Mouse (Mus musculus) lung, postnatal 4 days (tissue): ENCODE measurements at regions not wholly inside any gene's neighbourhood (a gene's known extent, or its start where the extent isn't known, plus 50 kb on each side); places are given as distances from the start of the nearest gene placed in this dataset.

Source experiments
- DNase-seq, 2 experiments: peaks; one replicate each; pipeline ENCODE4 v3.0.0; 2021

DNA sequence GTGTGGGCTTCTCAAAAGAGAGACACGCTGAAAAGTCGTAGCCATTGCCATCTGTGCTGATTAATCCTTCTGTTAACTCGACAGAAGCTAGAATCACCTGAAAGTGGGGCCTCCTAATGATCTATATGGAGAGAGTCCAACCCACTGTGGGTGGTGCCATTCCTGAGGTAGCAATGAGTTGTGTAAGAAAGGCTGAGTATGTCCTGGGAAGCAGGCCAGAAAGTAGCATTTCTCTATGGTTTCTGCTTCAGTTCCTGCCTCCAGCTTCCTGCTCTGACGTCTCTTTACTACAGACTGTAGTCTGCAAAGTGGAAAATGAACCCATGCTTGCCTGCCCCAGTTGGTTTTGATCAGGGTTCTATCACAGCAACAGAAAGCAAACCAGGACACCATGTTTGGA, 380.8 kb upstream of the Camk1g start:
- no peak for DNase-seq

DNA sequence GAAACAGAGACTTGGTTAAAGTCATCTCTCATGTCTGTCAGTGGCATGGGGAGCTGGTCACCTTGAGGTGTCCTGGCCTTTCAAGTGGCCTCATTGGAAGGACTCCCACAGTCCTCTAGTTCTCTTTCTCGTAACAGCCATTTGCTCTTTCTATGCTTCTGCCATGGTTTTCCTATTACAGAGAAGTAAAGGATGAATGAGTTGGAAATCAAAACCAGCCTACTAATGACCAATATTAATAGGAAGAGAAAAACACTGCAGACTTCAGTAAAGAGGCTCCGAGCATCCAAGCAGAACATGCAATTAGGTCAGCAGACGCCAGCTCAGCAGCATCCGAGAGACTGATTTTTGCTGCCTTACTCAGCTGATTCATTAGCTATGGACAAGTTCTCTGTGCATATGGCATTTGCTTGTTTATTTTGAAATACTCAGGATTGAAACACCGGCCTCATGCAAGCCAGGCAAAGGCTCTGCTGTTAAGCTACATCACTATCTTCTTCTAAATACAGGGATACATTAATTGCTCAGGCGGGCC, 377.4 kb upstream of the Camk1g start:
- DNase-seq = no peak

DNA sequence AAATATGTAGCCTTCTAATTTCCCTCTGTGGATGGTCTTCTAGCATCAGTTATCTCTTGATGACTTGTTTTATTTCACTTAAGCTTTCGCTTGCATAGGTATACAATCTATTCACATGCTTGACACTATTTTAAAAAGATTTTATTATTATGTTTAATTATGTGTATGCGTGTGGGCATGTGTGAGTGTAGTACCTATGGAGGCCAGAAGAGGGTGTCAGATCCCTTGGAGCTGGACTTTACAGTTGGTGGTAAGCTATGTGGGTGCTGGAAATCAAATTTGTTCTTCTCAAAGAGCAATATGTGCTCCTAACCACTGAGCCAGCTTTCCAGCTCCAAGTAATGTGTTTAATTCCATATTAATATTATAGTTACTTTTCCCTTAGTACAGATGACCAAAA, 372.6 kb upstream of the Camk1g start:
- DNase-seq = no peak

DNA sequence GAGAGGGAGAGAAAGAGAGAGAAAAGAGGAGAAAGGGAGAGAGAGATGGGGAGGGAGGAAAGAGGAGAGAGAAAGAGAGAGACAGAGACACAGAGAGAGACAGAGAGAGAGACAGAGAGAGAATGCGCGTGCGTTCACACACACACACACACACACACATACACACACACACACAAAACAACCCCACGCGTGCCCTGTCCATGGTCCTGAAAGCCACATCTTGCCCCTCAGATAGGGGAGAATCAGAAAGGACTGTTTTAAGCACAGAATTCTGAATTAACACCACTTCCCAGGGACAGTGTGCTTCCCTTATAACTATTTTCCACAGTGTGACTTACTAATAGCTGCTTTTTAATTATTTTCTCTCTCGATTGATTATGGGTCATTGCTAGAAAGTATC, 368.7 kb upstream of the Camk1g start:
- DNase-seq = peak in 1 of 2 experiments; percentile 9

DNA sequence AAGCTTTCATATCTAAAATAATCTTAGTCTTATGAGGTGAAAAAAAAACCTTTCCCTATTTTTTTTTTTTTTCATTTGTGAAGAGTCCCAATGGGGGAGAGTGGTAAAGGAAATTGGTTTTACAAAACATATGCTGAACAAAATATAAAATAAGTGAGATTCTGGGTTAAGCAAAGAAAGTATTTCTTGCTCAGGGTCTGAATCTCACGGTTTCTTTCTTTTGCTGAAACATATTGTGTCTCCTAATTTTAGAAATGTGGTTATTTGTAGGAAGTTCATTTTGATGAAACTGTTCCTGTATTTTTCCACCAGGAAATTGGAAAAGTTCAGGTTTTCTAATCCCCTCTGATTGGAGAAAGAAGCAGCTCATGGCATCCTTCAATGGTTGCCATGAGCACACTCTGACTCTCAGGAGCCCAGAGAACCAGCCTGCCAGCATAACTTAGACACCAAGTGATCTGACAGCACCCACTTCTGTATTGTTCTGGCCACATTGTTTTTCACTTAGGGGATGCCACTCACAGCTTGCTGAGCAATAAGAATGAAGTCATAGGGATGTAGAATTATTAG, 365.9 kb upstream of the Camk1g start:
- DNase-seq = no peak

DNA sequence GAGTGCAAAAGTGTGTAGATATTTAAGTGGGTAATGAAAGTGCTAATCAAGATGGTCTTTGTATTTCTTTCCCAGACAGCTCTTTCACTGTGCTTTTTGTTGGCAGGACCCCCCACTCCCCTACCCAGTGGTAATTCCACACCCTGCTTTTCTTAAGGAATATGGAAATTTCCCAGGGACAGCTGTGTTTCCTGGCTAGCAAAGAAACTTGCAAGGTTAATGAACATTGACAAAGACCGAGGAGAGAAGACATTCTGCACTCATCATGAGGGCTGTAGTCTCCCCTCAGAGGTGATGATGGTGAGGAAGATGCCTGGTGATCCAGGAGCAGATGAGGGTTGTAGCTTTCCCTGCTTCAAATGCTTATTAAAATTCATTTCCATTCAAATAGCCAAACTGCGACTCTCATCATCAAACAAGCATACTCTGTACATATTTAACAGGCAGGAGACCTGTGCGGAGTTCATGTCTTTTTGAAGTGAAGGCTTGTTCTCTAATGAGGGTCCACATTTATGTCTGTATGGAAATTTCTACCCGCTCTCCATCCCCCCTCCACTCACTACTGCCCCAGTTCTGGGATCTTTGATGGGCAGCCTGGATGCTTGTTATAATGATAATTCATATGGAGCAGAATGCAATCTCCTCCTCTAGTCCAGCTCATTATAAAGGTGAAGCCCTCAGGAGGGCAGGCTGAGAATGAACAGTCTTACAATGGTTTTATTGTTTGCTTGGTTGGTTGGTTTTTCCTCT, 364.1 kb upstream of the Camk1g start:
- DNase-seq = no peak

DNA sequence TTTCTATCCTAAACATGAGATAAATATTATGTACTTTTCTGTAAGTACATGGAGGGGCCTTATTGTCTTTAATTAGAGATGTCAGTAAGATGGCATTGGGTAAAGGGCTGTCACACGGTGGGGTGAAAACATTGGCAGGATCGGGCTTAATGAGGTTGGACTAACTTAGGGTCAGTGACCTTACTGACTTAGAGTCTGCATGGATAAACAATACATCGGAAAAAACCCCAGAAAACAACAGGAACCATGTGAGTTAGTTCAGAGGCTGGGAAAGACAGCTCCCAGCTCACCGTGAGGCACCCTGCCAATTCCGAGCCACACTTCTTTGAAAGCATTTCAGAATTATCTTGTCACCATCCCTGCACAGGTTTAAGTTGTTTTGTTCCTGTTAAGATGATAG, 363.3 kb upstream of the Camk1g start:
- no peak for DNase-seq

DNA sequence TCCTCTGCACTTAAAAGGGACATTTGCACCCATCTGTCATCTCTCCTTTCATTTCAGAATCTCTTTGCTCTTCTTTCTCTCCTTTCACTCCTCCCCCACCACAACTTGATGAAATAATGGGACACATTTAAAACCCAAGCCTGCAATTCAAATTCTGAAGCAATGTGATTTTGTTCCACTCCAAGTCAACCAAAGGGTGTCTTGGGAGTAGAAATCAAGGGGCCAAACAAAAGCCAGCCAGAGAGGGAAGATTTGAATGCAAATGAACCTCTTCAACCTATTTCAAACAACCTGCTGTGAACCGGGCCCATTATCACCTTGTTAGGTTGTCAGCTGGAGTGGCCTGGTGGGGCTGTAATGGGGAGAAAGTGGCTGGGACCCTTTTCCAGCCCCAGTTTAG, 362.0 kb upstream of the Camk1g start:
- no peak for DNase-seq

DNA sequence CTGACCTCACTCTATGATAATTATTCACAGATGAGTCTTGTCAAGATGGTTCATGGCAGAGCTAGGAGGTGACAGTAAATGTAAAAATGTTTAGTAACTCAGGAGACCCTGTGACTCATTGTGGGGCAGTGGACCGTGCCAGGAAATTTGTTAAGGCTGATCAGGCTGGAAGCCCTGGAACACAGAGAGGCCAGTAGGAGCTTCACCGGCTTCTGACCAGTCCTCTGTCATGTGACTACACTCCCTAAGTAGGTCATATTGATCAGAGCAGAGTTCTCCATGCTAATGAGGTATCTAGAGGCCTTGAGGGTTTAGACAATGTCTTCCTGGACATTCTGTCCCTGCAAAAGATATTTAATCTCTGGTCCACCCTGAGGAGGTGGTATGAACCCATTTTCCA, 351.8 kb upstream of the Camk1g start:
- DNase-seq = no peak

DNA sequence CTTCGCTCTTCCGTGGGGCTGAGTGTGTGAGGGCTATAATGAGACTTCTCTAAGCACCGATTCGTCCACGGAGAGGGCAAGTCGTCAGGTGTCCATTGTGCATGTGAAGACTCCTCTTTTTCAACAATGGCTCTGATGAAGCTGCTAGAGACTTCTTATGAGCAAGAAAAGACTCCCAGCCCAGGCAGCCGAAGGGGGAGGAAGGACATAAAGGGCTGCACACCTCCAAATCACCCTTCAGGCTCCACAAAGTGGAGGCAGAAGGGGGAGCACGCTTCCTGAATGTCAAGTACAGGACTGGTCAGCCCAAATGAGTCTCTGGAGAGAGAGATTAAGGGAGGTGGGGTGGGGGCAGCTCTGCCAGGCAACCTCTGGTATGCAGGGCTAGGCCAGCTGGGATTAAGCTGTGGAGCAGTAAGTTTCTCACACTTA, 350.3 kb upstream of the Camk1g start:
- no peak for DNase-seq

DNA sequence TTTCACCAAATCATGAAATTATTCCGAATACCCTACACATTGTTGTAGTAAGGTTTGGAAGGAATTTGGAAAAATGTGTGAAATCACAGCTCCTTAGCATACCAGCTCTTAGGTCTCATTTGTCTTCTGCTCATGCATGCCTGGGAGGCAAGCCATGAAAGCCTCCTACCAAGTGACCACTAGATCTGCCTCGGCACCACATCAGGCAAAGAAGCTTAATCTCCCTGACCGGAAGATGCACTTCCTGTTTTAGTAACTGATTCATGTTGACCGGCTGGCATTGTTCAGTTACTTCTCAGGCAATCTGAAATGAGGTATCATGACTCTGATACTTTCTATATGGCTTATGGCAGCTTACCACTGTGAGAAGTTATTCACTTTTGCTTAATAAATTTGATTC, 345.2 kb upstream of the Camk1g start:
- no peak for DNase-seq

DNA sequence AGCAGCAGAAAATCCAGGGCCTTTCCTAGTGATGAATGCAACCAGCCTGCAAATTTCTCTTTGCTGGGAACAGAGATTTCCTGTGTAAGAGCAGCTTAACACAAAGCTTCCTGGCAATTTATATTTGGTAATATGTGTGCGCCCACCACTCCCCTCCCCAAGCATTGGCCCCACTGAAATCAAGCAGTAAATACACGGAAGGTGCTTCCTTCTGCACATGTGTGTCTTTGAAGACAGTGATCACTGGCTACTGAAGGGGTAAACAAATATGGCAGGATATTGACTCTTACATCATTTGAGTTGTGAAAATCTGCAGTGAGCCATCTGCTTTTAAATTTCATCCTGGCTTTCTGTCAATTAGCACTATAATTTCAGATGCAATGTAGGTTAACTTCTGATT, 344.5 kb upstream of the Camk1g start:
- no peak for DNase-seq

DNA sequence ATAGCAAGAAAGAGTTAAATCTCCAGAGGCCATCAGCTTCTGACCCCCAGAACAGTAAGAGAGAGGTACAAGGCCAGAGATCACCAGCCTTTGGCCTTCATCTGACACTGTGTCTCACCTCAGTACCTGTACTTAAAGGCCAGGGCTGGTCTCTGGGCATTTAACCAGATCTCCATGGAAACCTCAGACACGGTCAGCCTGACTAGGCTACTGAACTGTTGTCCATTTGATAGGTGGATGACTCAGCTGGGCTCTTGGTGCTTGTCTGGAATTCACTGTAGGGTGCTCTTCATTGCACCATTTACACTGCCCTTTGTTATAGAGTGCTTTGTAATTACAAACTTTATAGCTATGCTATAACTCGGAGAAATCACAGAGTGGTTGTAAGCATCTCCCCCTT, 335.1 kb upstream of the Camk1g start:
- DNase-seq = no peak

DNA sequence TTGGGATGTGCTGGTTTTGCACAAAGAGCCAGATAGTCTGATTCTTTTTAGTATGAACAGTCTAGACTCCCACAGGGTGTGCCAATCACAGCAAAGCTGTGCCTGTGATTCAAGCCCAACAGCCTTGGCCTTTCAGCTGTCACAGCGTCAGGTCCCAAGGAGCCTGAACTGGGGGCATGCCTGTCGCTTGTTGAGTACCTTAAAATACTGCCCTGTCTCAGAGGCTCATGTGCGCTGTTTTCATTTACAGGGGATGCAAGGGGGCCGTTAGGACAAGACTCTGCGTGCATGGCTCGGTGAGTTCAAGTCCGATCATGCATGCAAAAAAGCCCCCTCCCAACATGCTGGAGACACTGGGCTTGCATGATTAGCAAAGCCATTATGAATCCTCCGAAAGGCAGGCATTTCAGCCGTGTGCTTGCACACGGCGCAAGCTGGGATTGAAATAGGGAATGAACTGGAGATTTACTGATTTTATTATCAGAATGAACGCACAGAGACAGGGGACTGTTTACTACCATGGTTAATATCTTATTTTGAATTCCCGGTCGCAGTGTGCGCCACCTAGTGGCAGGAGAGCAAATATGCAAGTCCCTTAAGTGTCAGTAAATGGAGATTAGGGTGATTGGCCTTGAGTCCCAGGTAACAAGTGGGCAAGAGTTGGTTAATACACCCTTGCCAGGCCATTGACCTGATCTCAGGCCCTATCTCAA, 332.8 kb upstream of the Camk1g start:
- peak; percentile 32 to 41 for DNase-seq

DNA sequence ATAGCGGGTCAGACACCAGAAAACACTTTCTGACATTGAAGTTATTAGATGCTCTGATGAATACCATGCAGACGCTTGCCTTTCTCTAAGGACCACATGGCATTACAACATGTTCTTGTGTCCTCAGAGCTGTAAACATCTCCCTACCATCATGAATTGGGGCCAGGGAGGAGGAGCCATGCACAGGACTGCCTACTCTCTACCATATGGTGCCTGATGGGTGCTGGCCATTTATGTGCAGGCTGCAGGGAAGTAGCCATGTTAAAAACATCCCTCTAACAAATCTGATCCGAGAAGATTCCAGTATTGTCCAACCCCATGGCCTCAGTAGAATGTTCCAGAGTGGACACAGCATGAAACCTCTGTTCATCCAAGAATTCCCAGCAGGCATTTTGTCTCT, 330.1 kb upstream of the Camk1g start:
- no peak for DNase-seq

DNA sequence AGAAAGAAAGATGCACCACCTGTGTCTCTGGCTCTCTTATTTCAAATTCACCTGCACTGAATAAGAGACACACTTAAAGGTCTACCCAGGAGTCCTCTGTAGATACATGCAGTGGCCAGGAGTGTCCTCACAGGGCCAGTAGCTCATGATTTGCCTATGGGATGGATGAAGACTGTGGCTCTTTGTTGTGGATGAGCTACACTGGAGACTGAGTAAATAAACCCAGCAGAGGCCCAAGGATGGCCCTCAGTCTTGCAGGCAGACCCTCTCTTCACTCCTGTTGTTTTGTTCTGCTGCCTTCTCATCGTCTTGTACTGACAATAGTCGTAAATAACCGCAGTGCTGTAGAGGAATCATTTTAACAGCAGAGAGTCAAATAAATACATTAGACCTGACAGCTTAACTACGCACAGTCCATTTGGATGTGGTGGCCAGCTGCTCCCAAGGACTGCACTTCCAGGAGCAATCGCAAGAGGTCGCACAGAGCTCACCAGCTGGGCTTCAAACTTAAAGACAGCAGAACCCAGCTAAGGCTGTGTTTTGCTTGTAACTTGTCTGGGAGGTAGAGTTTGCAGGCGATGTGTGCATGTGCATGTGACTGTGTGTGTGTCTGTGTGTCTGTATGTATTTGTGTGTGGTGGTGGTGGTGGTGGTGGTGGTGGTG, 328.6 kb upstream of the Camk1g start:
- DNase-seq = peak; percentile 76 to 80

DNA sequence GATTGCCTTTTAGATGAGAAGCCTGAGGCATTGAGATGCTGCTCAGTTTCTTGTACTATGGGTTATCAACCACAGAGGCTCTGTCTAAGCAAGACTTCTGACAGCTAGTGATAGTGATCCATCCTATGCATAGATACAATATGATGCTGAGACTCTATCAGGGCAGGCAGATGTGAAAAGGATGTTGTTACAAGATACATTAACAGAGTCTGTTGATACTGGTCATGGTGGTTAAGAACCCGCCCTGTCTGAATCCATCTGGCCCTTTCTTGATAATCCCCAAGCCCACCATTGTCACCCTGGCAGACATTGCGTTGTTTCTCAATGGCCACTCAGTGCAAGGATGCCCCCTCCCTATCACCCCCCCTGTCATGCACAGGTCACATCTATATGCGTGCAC, 327.8 kb upstream of the Camk1g start:
- DNase-seq = no peak

DNA sequence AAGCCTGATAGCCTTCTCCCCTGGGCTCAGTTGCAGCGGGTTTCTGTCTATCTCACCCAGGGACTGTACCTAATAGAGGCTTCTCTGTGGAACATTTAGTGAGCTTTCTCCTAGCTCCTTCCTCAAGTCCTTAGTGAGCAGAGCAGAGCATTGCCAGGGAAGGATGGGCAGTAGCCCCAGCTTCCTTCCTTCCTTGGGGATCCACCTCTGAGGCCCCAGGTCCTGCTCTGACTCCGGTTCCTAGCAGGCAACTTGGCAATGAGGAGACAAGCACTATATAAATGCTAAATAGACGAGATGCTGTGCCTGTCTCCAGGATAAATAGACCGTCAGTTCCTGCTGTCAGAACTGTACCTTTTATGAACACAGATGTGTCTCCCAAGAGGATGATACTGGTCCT, 326.9 kb upstream of the Camk1g start:
- peak in 1 of 2 experiments; percentile 50 for DNase-seq

DNA sequence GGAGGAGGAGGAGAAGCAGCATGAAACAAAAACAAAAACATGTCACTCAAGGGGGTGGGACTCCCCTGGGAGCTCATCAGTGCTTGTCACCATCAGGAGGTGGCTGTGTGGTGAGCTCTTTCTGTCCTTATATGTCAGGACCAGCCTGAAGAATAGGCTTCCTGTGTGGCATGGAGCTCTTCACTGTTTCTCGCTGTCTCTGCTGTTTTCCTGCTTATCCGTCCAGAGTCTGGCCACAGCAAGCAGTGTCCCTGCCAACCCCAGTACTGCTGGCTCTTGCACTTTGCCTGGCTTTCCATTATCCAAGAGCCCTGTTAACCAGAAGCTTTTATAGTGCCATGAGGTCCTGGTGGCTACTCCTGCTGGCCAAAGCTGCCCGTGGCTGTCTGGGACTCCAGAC, 322.9 kb upstream of the Camk1g start:
- DNase-seq = no peak

DNA sequence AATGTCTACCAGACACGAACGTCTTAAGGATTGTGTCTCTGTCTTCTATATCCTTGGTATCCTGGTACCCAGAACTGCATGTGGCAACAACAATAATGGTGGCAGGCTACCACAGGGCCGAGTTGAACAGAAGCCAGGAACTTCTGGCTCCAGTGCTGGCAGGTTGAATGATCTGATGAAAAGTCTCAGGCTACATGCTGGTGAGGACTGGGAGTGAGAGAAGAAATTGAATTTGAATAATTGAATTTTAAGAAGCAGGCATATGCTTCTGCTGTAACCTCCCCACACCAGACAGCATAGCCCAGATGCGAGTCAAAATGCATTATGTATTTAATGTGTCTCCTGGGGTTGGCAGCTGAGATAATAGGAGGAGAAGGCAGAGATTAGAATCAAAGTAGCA, 319.5 kb upstream of the Camk1g start:
- DNase-seq = no peak

DNA sequence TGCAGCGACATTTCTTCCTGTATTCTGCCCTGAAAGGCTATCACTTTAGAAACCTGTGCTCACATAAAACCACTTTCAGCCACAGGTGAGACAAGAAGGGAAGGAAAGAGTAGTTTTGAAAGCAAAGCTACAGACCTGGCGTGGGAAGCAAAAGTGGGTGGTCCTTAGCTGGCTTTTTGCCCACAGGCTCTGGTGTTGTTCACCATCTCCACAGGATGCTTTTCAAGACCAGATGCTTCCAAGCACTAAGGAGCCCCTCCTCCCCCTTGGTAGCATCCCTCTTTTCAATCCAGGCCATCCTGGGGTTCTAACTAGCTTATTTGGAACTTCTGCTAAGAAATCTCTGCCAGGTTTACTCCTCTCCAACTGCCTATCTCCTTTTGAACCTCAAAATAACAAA, 312.8 kb upstream of the Camk1g start:
- DNase-seq = no peak

DNA sequence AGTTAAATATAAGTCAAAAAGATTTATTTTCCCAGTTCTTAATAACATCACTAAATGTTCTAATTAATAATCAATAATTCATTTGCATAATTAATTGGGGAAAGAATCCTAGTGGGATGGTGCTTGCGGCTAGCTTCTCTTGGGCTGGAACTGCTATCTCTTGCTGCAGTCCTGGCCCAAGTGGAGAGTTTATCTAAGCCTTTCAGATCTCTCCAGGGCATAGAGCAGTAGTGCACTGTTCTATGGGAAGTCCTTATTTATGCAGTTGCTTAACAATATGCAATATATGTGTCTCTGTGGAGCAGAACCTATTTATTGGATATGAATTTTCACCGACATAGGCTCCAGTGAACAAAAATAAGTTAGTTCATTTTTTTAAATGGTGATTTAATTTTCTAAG, 308.4 kb upstream of the Camk1g start:
- DNase-seq = no peak

DNA sequence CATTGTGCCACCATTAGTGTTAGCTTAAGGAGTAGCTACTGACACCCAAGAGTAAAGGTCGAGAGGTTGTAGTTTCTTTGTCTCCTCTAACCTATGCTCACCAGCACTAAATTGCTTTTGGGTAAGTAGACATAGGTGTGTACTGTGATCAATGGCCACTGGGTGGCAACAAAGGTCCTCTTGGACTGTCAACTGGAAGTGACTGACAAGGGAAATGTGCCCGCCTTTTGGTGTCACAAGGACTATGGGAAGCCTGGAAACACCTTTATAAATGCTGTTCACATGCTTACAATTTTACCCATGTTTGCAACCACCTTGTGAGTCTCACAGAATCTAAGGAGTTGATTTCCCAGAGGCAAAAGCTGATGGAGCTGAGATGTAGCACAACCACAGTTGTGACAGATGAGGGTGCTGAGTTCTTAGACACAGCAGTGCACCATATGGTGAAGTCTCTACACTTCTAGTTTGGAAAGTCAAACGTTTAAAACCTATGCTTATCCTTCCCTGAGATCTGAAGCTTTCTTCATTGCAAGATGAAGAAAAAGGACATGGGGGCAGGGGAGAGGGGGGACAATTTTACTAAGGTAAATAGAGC, 303.2 kb upstream of the Camk1g start:
- peak in 1 of 2 experiments; percentile 25 for DNase-seq
